Mouse (Mus musculus) T-helper 17 cell (primary cell): ENCODE results near the gene Cmc1.

Source experiments
- in situ Hi-C, 2 experiments: fragments of 300-600 bp; cut with MboI, MseI; formaldehyde crosslinking; loops; 1 replicate in 1 of 2; 2 replicates in 1 of 2; pipeline ENCODE4 v1.15.1; 2025; ENCODE audit warnings: high pct_unique_total_duplicates in 2 of 2

The Cmc1 gene

DNA sequence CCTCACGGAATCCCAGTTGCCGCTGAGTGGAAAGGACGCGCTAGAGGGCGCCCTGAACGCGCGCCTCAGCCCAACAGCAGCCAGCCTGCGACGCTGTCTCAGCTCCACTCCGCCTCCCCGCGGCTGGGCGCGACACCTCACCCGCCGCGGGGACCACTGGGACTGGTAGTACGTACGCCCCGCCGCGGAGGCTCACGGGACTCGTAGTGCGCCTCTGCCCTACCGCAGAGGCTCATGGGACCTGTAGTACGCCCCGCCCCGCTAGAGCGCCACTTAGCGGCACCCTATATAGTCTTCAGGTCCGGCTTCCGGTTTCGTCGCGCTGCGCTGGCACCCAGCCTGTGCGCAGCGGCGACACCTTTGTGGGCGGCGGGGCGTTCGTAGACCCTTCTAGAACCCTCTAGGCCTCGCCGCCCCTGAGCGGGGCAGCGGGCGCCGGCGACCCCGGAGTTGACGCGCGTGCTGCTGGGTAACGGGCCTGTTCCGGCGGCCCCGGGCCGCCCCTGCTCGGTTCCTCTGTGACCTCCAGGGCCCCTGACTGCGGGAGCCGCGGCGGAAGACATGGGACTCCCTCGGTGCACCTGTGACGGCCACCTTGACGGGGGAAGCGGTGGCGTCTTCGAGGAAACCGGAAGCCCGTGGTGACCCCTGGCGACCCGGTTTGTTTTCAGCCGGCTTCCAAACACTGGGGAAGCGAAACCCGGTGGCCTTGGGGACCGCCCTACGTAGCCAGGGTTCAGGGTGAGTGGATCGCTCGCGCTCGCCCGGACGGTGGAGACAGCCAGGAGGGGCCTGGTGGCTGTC lies 109.6 kb downstream of the Cmc1 start, which contains the start of gene Azi2:
TSS of gene Azi2 (plus strand) at position 282 of the 804 bp plus-strand sequence.
- in situ Hi-C loops, result loop anchor here (5.0 to 25.0 kb wide), 3 partner anchors 117 to 1897 kb away; partner anchors contain the start of genes Gorasp1 (in 1 of the 2) and Ttc21a (in 1 of the 2)

GRCm38 (mm10) chr9:118034990-118035389 lies 115.0 kb downstream of the Cmc1 start:
- in situ Hi-C loops, result loop anchor here (5.0 to 25.0 kb wide), 3 partner anchors 128 to 1902 kb away; partner anchors contain the start of genes Gorasp1 (in 1 of the 2) and Ttc21a (in 1 of the 2)

- in situ Hi-C loops, result loop anchor here (10.0 to 25.0 kb wide), 2 partner anchors 167 to 1906 kb away; partner anchors contain the start of genes Gorasp1 (in 1 of the 2) and Ttc21a (in 1 of the 2)
These were observed 118.3 kb downstream of the Cmc1 start for GRCm38 (mm10) chr9:118031694-118032093.

- in situ Hi-C loops, result loop anchor here (10.0 to 25.0 kb wide), 2 partner anchors 165 to 1907 kb away; partner anchors contain the start of genes Gorasp1 (in 1 of the 2) and Ttc21a (in 1 of the 2)
These were observed 119.7 kb downstream of the Cmc1 start for GRCm38 (mm10) chr9:118030252-118030651.

GRCm38 (mm10) chr9:118029490-118029889 lies 120.5 kb downstream of the Cmc1 start:
- in situ Hi-C loops, result loop anchor here in 1 of 2 experiments (25.0 kb wide), 1 partner anchor 1908 kb away; the partner anchor contains the start of genes Gorasp1 and Ttc21a

DNA sequence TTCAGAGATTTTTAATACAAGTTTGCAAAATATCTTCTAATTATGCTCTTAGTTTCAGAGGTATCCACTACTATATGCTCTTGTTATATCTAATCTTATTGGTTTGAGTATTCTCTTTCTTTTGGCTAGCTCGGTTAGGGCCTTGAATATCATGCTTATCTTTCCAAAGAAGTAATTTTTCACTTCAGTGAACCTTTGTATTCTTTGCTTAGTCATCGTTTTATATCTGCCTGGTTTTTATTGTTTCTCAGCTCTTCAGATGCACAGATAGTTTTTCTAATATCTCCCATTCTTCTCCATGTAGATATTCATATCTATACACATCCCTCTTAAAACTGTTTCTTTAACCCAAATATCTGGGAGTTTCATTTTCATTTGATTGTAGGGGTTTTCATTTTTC lies 125.0 kb downstream of the Cmc1 start:
- in situ Hi-C loops, result loop anchor here in 1 of 2 experiments (25.0 kb wide), 1 partner anchor 1912 kb away; the partner anchor contains the start of genes Gorasp1 and Ttc21a
